Mouse (Mus musculus) spleen, embryonic (tissue): ENCODE results near the gene Bcas1.
"Not testable (repeated sequence)": the region's sequence is repeated elsewhere in the genome, so short reads cannot be mapped to it uniquely, and the experiment has no call there.

ENCODE experiments used
- CTCF ChIA-PET: fragments of 350-600 bp; sonication (Branson Sonifier 250); formaldehyde crosslinking; loops from one replicate; lab custom pipeline; 2022; lab: Charles Lee

Bcas1 gene

DNA sequence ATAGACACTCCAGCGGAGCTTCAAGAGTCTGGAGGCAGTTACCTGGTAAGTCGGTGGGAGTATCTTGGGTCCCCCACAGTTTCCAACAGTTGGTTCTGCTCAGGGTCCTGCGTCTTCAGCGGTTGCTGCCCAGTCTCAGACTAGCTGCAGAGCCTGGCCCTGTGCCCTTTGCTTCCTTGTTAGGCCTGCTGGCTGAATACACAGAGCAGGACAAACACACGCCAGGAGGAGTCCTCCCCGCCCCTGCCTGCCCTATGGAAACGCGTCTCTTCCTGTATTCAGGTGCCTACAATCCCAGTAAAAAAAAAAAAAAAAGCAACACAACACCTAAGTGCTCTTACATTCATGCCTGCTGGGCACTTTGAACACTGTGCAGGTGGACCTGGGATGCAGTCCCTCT is at the start of gene Bcas1:
TSS of gene Bcas1 (minus strand) at position 142 of the 400 bp plus-strand sequence.
- CTCF ChIA-PET = interaction anchor here (0.6 kb wide), 1 partner anchor 46 kb away, joined by 3 read pairs; no protein-coding TSS in a partner anchor

DNA sequence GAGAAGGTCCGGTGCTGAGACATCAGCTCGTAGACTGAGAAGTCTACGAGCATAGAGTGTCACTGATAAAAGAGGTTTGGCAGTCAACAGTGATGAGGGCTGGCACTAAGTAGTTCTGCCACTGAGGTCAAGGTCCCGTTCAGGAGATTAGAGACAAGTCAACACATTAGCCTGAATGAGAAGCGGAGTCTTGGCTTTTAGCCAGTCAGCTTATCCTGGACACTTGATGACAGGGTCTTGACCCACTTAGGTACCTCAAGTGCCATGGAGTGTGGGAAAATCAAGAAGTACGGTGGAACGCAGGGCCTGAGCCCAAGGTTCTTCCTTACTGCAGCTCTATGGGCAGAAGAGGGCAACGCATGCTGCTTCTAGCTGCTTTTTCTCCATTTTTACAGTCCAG is 49.0 kb upstream of the Bcas1 start:
- CTCF ChIA-PET = no interaction called here

DNA sequence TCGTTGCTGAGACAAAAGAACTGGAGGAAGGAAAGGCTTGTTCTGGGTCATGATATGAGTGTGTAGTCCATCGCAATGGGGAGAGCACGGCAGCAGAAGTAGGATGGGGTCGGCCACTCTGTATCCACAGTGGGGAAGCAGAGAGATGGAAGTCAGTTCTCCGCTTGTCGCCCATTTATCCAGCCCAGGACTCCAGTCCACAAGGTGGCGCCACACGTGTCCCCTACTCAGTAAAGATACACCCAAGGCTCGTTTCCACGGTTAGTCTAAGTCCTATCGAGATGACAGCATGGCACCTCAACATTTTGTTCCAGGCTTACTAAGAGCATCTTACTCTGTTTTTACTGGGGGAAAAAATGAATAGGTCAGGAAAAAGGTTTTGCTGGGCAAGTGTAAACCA is 48.6 kb upstream of the Bcas1 start:
- CTCF ChIA-PET = no interaction called here

DNA sequence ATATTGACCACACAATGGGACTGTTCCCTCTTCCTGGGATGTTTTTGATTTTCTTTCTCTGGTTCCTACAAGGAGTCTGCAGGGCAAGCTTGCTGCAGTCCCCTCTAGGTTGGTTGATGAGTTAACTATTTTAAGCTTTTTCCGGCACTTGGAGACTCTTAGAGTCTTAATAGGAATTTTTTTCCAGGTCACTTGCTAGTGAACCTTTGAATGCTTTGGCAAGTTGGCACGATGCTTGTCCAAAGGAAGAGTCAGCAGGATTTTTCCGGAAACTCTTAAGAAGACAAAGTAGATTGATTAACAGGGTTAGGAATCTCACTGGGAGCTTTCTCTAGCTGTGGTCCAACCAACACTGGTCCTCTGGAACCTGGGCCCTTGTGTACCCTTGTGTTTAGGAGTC is 47.5 kb upstream of the Bcas1 start:
- CTCF ChIA-PET = interaction anchor here (0.7 kb wide), 1 partner anchor 58 kb away, joined by 3 read pairs; no protein-coding TSS in a partner anchor

DNA sequence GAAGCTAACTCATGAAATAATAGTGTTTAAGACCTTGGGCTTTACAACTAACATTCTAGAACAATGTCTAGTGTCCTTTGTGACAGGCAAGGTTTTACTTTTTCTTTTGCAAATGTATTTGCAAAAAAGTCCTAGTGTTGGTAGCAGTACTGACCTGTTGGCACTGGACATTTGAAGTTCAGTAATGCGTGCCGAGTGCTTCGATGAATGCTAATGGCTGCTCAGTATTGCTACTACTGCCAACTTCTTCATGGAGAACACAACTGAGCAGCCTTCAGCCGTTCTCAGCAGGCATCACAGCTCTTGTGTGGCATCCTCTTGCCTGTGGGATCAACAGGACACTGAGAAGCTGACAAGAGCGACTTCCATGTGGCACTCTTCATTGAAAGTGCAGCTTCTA is 46.5 kb upstream of the Bcas1 start:
- CTCF ChIA-PET = interaction anchor here (0.5 kb wide), 1 partner anchor 266 kb away, joined by 9 read pairs; no protein-coding TSS in a partner anchor

DNA sequence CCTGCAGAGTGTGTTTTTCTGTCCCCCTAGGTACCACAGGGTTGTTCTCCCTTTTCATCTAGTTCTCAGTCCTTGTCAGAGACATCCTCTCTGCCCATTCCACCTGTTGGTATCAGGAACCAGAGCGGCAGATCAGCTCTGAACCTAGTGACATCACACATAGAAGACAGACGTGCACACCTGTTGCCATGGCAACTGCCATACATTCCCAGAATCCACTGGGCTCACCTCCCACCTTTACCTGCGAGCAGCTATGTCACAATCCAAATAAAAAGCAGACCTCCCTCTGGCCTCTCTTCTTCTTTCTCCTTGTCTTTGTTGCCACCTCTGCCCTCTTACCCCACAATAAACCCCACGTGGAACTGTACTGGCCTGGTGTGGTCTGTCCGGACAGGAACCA is 42.9 kb upstream of the Bcas1 start:
- CTCF ChIA-PET = interaction anchor here (0.6 kb wide), 1 partner anchor 501 kb away, joined by 4 read pairs; no protein-coding TSS in a partner anchor

DNA sequence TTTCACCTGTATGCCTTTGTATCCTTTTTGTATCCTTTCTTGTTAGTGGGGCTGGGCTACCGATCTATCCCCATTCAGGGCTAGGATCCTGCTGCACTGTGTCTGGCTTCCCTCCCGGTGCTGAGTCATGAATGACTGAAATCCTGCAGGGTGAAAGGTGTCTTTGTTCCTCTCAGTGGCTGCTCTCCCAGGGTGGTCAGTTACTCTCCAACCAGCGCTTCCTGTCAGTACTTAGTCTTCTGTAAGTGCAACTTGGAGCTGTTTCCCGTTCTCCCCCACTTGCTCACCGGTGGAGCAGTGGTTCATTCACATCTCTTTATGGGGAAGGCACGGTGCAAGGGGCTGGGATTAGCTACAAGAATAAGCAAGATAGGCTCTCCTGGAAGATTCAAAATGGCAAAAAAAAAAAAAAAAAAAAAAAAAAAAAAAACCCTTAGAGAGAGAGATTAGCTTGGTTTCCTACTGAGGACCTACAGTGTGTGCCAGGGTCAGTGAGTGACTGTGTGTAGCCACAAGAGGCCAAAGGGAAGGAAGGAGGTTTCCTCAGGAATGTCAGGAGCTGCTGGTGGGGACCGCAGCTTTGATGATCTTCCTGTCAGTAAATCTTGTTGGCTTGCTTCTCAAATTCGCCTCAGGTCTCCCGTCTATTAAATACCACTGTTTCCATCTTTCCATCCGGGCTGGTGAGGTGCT is 42.1 kb upstream of the Bcas1 start:
- CTCF ChIA-PET = interaction anchor here (0.6 kb wide), 2 partner anchors 114 to 502 kb away, joined by 4 read pairs; no protein-coding TSS in a partner anchor

DNA sequence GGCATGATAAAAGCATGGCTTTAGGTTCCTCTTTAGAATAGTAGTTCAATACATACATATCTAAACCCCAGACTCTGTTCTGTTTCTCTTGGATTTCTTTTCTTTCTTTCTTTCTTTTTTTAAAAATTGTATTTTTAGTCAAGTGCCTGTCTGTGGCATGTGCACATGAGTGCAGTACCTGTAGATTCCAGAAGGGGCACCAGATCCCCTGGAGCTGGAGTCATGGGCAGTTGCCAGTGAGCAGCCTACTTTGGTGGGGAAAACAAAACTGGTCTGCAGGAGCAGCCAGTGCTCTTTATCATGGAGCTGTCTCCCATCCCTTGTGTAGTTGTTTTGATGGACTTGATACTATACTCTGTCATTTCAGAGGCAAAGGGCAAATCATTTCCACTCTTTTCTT is 40.4 kb upstream of the Bcas1 start:
- CTCF ChIA-PET = no interaction called here

DNA sequence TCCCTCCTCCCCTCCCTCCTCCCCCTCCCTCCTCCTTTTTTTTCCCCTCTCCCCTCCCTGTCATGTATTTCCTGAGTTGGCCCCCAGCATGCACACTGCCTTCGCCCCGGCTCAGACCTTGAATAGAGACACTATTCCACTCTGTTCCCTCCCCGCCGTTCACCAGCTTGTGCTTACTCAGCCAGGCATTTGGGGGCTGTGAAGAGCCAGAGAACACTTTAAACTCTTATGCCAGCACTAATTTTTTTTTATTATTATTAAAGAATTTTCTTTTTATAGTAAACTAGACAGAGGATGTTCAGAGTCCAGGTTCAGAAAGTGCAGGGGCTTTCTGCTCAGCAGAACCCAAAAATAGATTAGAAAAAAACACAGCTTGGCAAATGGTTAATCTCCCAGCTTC is 37.2 kb upstream of the Bcas1 start:
- CTCF ChIA-PET = no interaction called here

DNA sequence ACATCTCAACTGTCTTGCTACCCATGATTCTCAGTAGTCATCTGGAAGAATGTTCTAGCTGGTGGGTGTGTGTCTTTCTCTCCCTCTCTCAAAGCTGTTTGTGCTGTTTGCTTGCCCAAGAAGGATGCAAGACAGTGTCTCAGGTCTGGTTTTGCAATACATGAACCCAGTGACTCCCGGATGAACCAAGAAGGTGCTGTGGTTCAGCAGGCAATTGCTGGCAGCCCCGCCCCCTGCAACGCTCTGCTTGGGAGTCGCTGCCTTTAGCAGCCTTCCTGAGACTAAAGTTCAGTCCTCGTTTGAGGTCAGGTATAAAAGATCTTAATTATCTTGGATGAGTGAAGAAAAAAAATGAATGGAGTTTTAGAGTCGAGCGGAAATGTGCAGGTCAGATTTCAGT is 34.0 kb upstream of the Bcas1 start:
- CTCF ChIA-PET = no interaction called here

DNA sequence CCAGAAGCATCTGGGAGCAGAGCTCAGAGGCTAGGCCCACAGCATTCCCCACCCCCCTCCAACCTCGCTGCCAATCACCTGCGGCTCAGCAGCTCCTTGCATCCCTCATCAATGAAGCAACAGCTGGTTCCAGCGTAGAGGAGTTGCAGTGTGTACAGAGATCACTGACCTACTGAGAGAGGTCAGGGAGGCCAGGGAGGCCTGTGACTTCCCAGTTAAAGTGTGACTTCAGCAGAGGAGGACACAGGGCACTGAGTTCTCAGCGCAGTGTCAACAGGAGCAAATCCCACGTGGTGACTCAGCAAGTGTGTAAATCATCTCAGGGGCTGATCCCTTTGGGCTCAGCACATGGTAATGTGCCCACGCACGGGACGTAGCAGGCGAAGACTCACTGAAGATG is 32.2 kb upstream of the Bcas1 start:
- CTCF ChIA-PET = interaction anchor here (0.7 kb wide), 1 partner anchor 104 kb away, joined by 5 read pairs; no protein-coding TSS in a partner anchor

DNA sequence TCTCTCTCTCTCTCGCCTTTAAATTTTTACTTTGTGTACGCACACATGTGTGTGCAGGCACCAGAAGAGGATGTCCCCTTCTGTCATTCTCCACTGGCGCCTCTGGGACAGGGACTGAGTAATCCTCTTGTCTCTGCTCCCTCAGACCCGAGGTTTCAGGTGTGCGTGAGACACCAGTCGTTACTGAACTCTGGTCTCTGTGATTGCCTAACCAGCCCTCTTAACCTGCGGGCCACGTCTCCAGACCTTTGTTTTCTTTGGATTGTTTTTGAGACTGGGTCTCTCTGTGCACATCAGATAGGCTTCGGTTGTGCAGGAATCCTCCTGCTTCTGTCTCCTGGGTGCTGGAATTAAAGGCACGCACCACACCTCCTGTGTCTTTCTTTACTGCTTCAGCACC is 31.5 kb upstream of the Bcas1 start:
- CTCF ChIA-PET = interaction anchor here (0.7 kb wide), 1 partner anchor 103 kb away, joined by 5 read pairs; no protein-coding TSS in a partner anchor

DNA sequence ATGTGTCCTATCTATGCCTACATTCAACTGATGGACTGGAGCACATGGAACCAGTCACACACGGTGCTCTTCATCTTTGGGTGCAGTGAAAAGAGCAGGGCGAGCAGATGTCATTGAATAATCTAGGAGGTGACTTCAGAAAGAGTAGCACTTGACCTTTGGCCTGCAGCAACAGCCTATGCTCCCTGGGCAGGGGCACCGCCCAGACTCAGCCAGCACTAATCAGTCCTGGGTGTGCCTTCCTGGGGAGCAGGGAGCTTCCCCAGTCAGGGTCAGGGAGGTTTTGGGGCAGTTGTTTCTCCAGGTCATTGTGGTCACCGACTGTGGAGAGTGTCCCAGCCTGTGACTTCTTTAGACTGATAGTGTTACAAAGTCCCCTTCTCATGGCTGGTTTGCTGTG is 26.2 kb upstream of the Bcas1 start:
- CTCF ChIA-PET = not testable (repeated sequence)

DNA sequence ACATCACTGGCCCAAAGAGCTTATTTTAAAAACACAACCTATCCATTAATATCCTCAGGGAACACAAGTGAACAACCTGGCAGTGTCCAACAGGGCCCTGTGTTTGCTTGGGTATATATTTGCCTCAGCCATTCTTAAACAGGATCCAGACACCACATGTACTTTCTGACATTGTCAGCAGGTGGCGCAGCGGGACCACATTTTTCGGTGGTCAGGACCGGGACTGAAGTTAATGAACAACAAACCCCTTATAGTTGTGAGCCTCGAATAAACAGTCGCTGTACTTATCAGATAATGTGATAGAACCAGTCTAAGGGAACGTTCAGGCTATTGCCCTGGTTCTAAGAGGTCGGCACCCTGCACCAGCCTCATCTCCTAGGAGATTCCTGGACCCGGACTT is 23.3 kb upstream of the Bcas1 start:
- CTCF ChIA-PET = interaction anchor here (1.7 kb wide), 1 partner anchor 57 kb away, joined by 5 read pairs; no protein-coding TSS in a partner anchor

DNA sequence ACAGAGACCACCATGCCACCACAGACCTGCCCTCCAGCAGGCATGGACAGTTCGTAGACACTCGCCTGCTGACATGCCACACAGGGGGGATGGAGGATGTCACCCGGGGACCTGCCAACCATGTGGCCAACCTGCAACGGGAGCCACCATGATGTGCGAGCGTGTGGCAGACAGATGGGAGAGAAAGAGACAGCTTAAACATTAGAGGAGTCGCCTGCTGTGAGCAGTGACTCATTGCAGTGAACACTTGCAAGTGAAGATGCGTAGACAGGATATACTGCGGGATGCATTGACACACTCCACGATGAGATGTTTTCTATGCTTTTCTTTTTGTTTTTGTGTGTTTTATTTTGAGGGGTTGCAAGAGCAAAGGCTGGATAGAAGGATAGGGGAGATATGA is 20.0 kb upstream of the Bcas1 start:
- CTCF ChIA-PET = no interaction called here

DNA sequence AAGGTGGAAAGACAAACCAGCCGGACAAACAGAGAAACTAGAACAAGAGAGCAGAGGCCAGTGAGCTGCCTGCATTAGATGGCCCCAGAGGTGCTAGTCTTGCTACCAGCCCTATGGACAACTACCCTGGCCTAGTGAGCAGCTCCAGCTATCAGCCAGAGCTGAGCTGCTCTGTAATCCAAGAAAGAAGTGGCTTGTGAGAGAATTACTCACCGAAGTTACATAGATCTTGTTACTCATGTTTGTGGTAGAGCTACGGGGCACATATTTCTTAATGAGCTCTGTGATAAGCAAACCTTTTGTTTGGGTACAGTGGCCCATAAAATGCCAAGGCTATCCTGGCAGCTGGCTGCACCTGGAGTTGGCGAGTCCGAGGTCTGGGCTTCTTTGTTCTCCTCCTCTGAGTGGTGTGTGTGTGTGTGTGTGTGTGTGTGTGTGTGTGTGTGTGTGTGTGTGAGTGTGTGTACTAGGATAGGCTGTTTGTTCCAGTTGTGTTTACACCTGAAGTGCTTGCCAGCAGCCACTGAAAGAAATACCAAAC is 19.3 kb upstream of the Bcas1 start:
- CTCF ChIA-PET = no interaction called here

DNA sequence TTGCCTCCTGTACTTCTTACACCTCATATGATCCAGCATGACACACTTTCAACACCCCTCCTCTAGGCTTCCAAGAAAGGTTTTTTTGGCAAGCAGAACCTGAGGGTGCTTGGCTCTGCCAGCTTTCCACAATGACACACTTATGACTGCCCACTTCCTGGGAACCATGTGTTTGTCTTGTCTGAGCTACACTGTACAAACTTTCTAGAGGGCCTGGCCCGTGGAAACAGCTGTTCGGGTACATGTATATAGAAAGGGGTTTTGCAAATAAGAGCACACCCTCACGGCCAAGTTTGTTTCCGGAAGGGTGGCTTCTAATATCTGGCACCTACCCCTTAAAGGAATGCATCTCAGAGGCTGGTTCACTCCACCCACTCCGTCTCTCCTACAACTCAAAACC is 18.2 kb upstream of the Bcas1 start:
- CTCF ChIA-PET = no interaction called here

DNA sequence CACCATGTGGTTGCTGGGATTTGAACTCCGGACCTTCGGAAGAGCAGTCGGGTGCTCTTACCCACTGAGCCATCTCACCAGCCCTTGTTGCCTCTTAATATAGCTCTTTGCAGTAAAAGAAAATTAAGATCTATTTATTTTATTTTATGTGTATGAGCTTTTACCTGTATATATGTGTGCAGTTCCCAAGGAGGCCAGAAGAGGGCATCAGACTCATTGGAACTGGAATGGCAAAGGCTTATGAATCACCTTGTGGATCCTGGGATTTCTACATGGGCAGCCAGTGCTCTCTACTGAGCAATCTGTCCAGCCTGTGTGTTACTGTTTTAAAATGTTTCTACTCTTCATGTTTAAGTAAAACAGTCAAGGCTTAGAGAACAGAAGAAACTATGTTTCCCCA is 14.9 kb upstream of the Bcas1 start:
- CTCF ChIA-PET = no interaction called here

DNA sequence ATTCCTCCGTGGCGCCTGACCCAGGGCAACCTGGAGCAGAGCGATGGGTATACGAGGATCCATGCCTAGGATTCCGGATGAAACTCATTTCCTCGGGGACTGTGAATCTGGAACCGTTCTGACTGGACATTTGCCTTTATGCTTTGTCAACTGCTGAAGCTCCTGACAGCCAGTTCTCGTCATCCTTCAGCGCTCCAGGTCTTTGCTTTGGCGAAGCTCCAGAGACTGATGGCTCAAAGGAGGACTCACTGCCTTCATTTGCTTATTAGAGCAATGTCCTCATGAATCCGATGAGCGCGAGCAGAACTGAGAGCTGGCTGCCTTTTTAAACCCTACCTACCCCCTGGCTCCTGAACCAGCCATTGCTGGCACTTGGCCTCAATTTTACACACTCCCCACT is 11.1 kb upstream of the Bcas1 start:
- CTCF ChIA-PET = no interaction called here

DNA sequence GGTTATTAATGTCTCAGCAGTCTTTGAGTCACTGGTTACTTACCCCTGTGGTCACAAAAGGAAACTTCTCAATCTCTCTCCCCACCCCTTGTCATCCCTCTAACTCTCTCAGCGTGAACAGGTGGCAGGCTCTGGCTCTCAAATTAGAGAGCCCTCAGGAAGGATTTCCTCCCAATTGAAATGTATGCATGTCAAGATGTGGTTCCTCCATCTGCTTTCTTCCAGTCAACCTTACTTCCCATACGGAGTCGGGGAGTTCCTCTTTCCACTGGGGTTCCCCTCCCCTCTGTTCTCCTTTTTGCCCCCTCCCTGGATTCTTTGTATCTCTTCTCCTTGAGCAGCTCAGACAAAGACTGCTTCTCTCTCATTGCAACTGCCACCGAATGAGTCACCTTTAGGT is 8.6 kb upstream of the Bcas1 start:
- CTCF ChIA-PET = no interaction called here

DNA sequence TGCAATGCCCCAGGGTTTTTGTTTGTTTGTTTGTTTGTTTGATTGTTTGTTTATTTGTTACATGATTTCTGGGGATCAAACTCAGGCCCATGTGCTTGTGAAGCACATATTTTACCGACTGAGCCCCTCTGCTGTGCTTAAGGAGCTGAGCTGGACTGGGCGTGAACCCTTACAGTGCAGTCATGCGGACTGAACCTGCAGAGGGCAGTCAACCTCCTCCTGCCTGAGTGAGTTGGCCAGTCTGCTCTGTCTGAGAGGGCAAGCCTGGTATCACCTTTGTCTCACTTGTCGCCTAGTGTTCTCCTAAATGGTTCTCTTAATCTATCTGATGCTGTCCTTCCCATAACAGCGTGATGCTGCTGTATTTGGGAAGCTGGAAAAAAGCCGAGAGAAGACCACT is 4.5 kb upstream of the Bcas1 start:
- CTCF ChIA-PET = no interaction called here

DNA sequence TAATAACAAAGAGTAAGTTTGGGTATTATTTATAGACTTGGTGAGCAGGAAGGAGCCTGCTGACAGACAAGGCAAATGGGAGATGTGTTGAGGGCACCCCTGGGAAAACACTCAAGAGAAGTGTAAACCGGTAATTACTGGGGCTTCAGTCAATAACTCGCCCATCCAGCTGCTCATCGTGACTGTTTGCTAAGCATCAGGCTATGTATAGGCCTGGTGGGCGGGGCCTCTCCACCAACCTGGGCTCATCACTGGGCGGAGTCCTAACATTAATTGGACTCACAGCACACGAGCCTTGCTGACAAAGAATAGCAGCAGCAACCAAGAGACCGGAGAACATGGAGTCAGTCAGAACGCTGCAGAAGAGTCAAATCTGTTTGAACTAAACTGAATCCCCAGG is 1.3 kb upstream of the Bcas1 start:
- CTCF ChIA-PET = no interaction called here

DNA sequence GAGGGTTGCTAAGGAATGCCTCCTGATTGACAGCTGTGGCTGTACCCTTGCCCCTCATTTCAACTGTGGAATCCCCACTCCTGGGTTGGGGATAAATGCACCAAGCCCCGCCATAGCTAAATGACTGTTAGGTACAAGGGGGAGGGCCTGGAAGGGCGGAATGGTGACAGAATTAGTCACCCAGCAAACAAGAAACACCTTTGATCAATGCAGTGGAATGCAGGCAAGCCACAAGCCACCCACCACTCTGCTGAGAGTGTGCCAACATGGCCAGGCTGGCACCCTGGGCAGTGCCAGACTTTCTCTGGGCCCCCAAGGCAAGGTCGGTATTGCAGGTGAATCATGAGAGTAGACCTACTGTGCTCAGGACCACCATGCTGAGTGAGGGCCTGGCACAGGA is 3.5 kb downstream of the Bcas1 start:
- CTCF ChIA-PET = no interaction called here
